Mouse (Mus musculus): ENCODE data around the gene Gpsm3.

- TF ChIP-seq POLR2AphosphoS2 (IDR thresholded peaks at IDR 0.05; ENCODE audit: insufficient read length, low read depth) (no peak), CEBPB (IDR thresholded peaks at IDR 0.05; ENCODE audit: insufficient read depth, poor library complexity, severe bottlenecking) (no peak), MAX (IDR thresholded peaks at IDR 0.05; ENCODE audit: low read depth) (no peak), POLR2A (IDR thresholded peaks at IDR 0.05; ENCODE audit: insufficient read length, low read depth) (no peak)
These were observed 23.5 kb downstream of the Gpsm3 start for GRCm38 (mm10) chr17:34613054-34613645.

Measured in myocyte (in vitro differentiated cells).